Mouse (Mus musculus) cortical plate, adult 2 months (tissue): Measurements from ENCODE around the gene Col4a3. TPM values are rescaled to one million over a fixed set of nuclear protein-coding genes. Genes with fewer than 3 reads are reported as not detected.

Experiments
- H3K27ac ChIP-seq: fragments of 200-500 bp; 2 replicates; pipeline ENCODE4 v1.5.1; 2012; ENCODE audit warnings: low read length, control low read depth, inconsistent platforms; ENCODE audit not compliant: insufficient read depth
- H3K4me1 ChIP-seq: fragments of 200-500 bp; 2 replicates; pipeline ENCODE4 v1.6.1; 2011; ENCODE audit warnings: low read length; ENCODE audit not compliant: control insufficient read depth, insufficient read depth
- H3K4me3 ChIP-seq: fragments of 200-500 bp; 2 replicates; pipeline ENCODE4 v1.5.1; 2011; ENCODE audit warnings: mild to moderate bottlenecking, low read length, control low read depth; ENCODE audit not compliant: insufficient read depth
- CTCF ChIP-seq: fragments of 200-500 bp; IDR thresholded peaks from 2 replicates; pipeline ENCODE4 v1.5.1; 2011; ENCODE audit warnings: mild to moderate bottlenecking, control low read depth, low read length; ENCODE audit not compliant: insufficient read depth; ENCODE audit errors: extremely low read depth
- POLR2A ChIP-seq: fragments of 200-500 bp; IDR thresholded peaks from 2 replicates; pipeline ENCODE4 v1.6.1; 2011; ENCODE audit warnings: mild to moderate bottlenecking, low read length, control low read depth; ENCODE audit not compliant: insufficient read depth; ENCODE audit errors: extremely low read depth
- polyA plus RNA-seq: library from polyadenylated mRNA; depleted of rRNA; stranded (reverse); fragments of >200 nt; gene quantifications from 2 replicates; pipeline ENCODE4 v1.2.3, GENCODE M21; 2012; rRNA removed

Gene Col4a3
- polyA plus RNA-seq, 1 experiment = 0.19 TPM

- Histone ChIP-seq H3K4me1 (no peaks in the 10 kb centered on the region), H3K27ac (no peak overlapping the region), H3K4me3 (no peak overlapping the region)
- TF ChIP-seq POLR2A = no peak
- no peak for TF ChIP-seq CTCF
These were observed 161.2 kb downstream of the Col4a3 start for GRCm38 (mm10) chr1:82747714-82748452.

GRCm38 (mm10) chr1:82759520-82759919 is 172.8 kb downstream of the Col4a3 start:
- no peak overlapping the region for H3K27ac ChIP-seq
- no peaks in the 10 kb centered on the region for H3K4me1 ChIP-seq
- no peak overlapping the region for H3K4me3 ChIP-seq
- no peak for TF ChIP-seq CTCF
- TF ChIP-seq POLR2A = no peak

- Histone ChIP-seq H3K4me1 (no peaks in the 10 kb centered on the region), H3K4me3 (no peak overlapping the region), H3K27ac (no peak overlapping the region)
- TF ChIP-seq CTCF = no peak
- no peak for TF ChIP-seq POLR2A
These were observed 174.9 kb downstream of the Col4a3 start for GRCm38 (mm10) chr1:82761454-82762169.

GRCm38 (mm10) chr1:82762274-82762673 is 175.6 kb downstream of the Col4a3 start:
- Histone ChIP-seq H3K4me1 (no peaks in the 10 kb centered on the region), H3K27ac (no peak overlapping the region), H3K4me3 (no peak overlapping the region)
- TF ChIP-seq POLR2A = no peak
- 0 out of 2 replicates have a peak, but pooled peaks have one; percentile 8 for TF ChIP-seq CTCF

GRCm38 (mm10) chr1:82766227-82766626 is 179.5 kb downstream of the Col4a3 start:
- Histone ChIP-seq H3K4me1 (no peaks in the 10 kb centered on the region), H3K27ac (no peak overlapping the region), H3K4me3 (no peak overlapping the region)
- TF ChIP-seq POLR2A = no peak
- no peak for TF ChIP-seq CTCF

GRCm38 (mm10) chr1:82766641-82767040 is 179.9 kb downstream of the Col4a3 start:
- H3K27ac ChIP-seq = no peak overlapping the region
- no peak overlapping the region for H3K4me3 ChIP-seq
- TF ChIP-seq CTCF = no peak
- no peak for TF ChIP-seq POLR2A
- H3K4me1 ChIP-seq = no peaks in the 10 kb centered on the region

- TF ChIP-seq CTCF = no peak
- no peak for TF ChIP-seq POLR2A
- Histone ChIP-seq H3K4me3 (no peak within 1 kb of the TSS), H3K4me1 (no peaks in the 10 kb centered on the region), H3K27ac (no peak within 1 kb of the TSS)
These were observed 181.5 kb downstream of the Col4a3 start, which contains the start of gene Tm4sf20 for GRCm38 (mm10) chr1:82768269-82768668. Gene Tm4sf20, minus strand, starts transcription at chr1:82768461.

- no peak within 1 kb of the TSS for H3K4me3 ChIP-seq
- H3K27ac ChIP-seq = peak within 1 kb of the TSS; percentile 71
- TF ChIP-seq CTCF (no peak), POLR2A (no peak)
- no peaks in the 10 kb centered on the region for H3K4me1 ChIP-seq
These were observed 184.4 kb downstream of the Col4a3 start, which contains the start of gene Gm47791 for GRCm38 (mm10) chr1:82771022-82771586. Gene Gm47791, minus strand, starts transcription at chr1:82771243.

Other genes with a start within 250 kb of the Col4a3 start
- 0.15 and 0.23 TPM in 2 replicates for gene Col4a4, start 72 bp upstream of the Col4a3 start, polyA plus RNA-seq
- 365 and 371 TPM in 2 replicates for gene Mff, start 138.0 kb downstream of the Col4a3 start, polyA plus RNA-seq
- gene Tm4sf20, start 181.5 kb downstream of the Col4a3 start, polyA plus RNA-seq = not detected in 2 replicates
- not detected in 2 replicates for gene Gm47791, start 184.3 kb downstream of the Col4a3 start, polyA plus RNA-seq